ENCODE assay signal across 8 mouse cellular contexts in the genomic region with DNA sequence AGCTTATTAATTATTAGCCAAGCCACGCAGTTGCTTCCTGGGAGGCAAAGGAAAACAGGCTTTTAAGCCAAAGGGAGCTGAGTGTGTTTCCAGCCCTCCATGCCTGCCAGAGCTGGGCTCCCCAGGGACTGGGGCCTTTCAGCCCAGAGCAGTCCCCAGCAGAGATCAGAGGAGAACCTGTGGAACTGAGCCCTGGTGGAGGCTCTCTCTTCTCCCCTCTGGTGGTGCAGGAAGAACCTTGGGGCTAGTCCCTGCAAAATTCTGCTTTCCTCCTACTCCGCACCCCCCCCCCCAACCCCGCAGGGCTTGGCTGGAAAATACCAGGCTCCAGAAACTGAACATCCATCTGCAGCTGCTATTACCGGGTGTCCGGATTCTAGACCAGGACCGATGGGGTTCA. TPM values are rescaled to one million over a fixed set of nuclear protein-coding genes. Genes with fewer than 3 reads are reported as not detected.
DNase-seq lines count a peak whose midpoint lies in the region; ATAC-seq lines count a peak whose summit lies in the region.

No protein-coding gene starts in this region.

- peak overlapping the region; percentile 14; the same call in 1 of the 2 replicates for H3K9ac ChIP-seq in kidney, embryonic 16.5 days (replicated peaks; ENCODE audit: low read length)
- H3K9ac ChIP-seq in neural tube, embryonic 13.5 days = peak overlapping the region; percentile 76

- peak; percentile 51 for DNase-seq in adrenal gland, postnatal 10 days
- DNase-seq in adrenal gland, adult 18-20 months (ENCODE audit: low spot score in 2 of 2) = no peak
- DNase-seq in thymus, adult 18-20 months = no peak
- no peak for DNase-seq in urinary bladder, postnatal 14 days (ENCODE audit: low spot score)

- peak overlapping the region; percentile 88 for H3K4me3 ChIP-seq in megakaryocyte, embryonic 14.5 days (replicated peaks)
- H3K4me3 ChIP-seq in kidney, embryonic 16.5 days (ENCODE audit: low read length) = peak overlapping the region; percentile 49
- H3K4me3 ChIP-seq in neural tube, embryonic 13.5 days = peak overlapping the region; percentile 54

- ATAC-seq in megakaryocyte, adult 5-6 weeks (ENCODE audit: poor library complexity, severe bottlenecking) = no peak
- ATAC-seq in kidney, embryonic 16.5 days (ENCODE audit: low FRiP score, low TSS enrichment) = peak; percentile 75
- no peak for ATAC-seq in neural tube, embryonic 13.5 days (ENCODE audit: low read depth)

- peaks cover 31% of the 10 kb centered on the region for H3K4me1 ChIP-seq in megakaryocyte, embryonic 14.5 days
- H3K4me1 ChIP-seq in kidney, embryonic 16.5 days (ENCODE audit: insufficient read depth, low read length) = peaks cover 15% of the 10 kb centered on the region
- peaks cover 43% of the 10 kb centered on the region for H3K4me1 ChIP-seq in neural tube, embryonic 13.5 days (replicated peaks)

- no peaks in the 10 kb centered on the region for H3K9me3 ChIP-seq in megakaryocyte, embryonic 14.5 days
- no peaks in the 10 kb centered on the region for H3K9me3 ChIP-seq in kidney, embryonic 16.5 days (ENCODE audit: low read length)
- H3K9me3 ChIP-seq in neural tube, embryonic 13.5 days = no peaks in the 10 kb centered on the region

- WGBS in kidney, embryonic 16.5 days = 9% methylated on average over 6 of the region's 6 CpGs
- WGBS in neural tube, embryonic 13.5 days = 9% methylated on average over 6 of the region's 6 CpGs

- H3K4me2 ChIP-seq in kidney, embryonic 16.5 days (replicated peaks; ENCODE audit: low read depth, low read length) = peak overlapping the region; percentile 62
- H3K4me2 ChIP-seq in neural tube, embryonic 13.5 days = peak overlapping the region; percentile 74

- peaks cover 65% of the 10 kb centered on the region for H3K27me3 ChIP-seq in megakaryocyte, embryonic 14.5 days (replicated peaks)
- peaks cover 9% of the 10 kb centered on the region for H3K27me3 ChIP-seq in kidney, embryonic 16.5 days (ENCODE audit: insufficient read depth, low read length)
- H3K27me3 ChIP-seq in neural tube, embryonic 13.5 days = peaks cover 32% of the 10 kb centered on the region

- H3K27ac ChIP-seq in kidney, embryonic 16.5 days (ENCODE audit: low read length) = no peak overlapping the region
- H3K27ac ChIP-seq in neural tube, embryonic 13.5 days (replicated peaks) = peak overlapping the region; percentile 62

- H3K36me3 ChIP-seq in megakaryocyte, embryonic 14.5 days (replicated peaks; ENCODE audit: low read length) = no peaks in the 10 kb centered on the region
- no peaks in the 10 kb centered on the region for H3K36me3 ChIP-seq in kidney, embryonic 16.5 days (ENCODE audit: insufficient read depth, low read length)
- H3K36me3 ChIP-seq in neural tube, embryonic 13.5 days = no peaks in the 10 kb centered on the region

RNA-seq across cellular contexts. Expression of gene St6galnac5, which starts 1.6 kb away (rescaled TPM):
- 1 to 10 TPM; 1.5 to 3.7 TPM for total RNA-seq in adrenal gland, postnatal 10 days (2021)
- total RNA-seq in adrenal gland, adult 18-20 months (2021) = under 1 TPM; 0.42 to 0.53 TPM
- 0.03 TPM in 1 of 2 replicates, not detected in the other for polyA plus RNA-seq in megakaryocyte, embryonic 14.5 days (2012; ENCODE audit: insufficient read depth, low replicate concordance)
- 0.09 TPM in 1 of 2 replicates, not detected in the other for total RNA-seq in megakaryocyte, adult 5-6 weeks (2015)
- total RNA-seq in megakaryocyte, adult 5-6 weeks (2017) = 0.07 and 0.12 TPM in 2 replicates
- polyA plus RNA-seq in kidney, embryonic 16.5 days (2015; fragmentation: Nextera tagmentation; extraction: Ambion mirVana) = 0.85 and 1.2 TPM in 2 replicates
- 11.0 and 13.1 TPM in 2 replicates for polyA plus RNA-seq in neural tube, embryonic 13.5 days (2015; fragmentation: Nextera tagmentation; extraction: Ambion mirVana)
